In genomic region chr14:76701911-76702708, GRCm38 (mm10) we compare ENCODE assay signal across 11 mouse cellular contexts.
DNase-seq lines count a peak whose midpoint lies in the region; ATAC-seq and TF ChIP-seq lines count a peak whose summit lies in the region.
"Had no signal": no experiment of that assay in that cellular context is flagged by ENCODE, and none has a peak within 500 bp of the region (broad histone marks: within the 10 kb centered on the region; RNA-seq: fewer than 3 reads in every experiment).

No protein-coding gene starts in this region.

- no peak for ATAC-seq in heart, embryonic 13.5 days (ENCODE audit: extremely low read depth, insufficient number of reproducible peaks, low FRiP score, low TSS enrichment)
- ATAC-seq in lung, embryonic 14.5 days (ENCODE audit: insufficient read depth): peak; percentile 59
- peak; percentile 68 for ATAC-seq in megakaryocyte, adult 5-6 weeks (ENCODE audit: poor library complexity, severe bottlenecking)

- H3K27me3 ChIP-seq in heart, embryonic 13.5 days (replicated peaks): no peaks in the 10 kb centered on the region
- no peaks in the 10 kb centered on the region for H3K27me3 ChIP-seq in lung, embryonic 14.5 days (ENCODE audit: insufficient read depth, low read length)
- H3K27me3 ChIP-seq: hindbrain, embryonic 15.5 days had no signal

- no peaks in the 10 kb centered on the region for H3K9me3 ChIP-seq in heart, embryonic 13.5 days
- H3K9me3 ChIP-seq in lung, embryonic 14.5 days (ENCODE audit: low read depth, low read length): no peaks in the 10 kb centered on the region
- H3K9me3 ChIP-seq: hindbrain, embryonic 15.5 days had no signal

- H3K36me3 ChIP-seq in heart, embryonic 13.5 days: no peaks in the 10 kb centered on the region
- H3K36me3 ChIP-seq in lung, embryonic 14.5 days (ENCODE audit: insufficient read depth): no peaks in the 10 kb centered on the region
- H3K36me3 ChIP-seq: hindbrain, embryonic 15.5 days had no signal

- H3K4me2 ChIP-seq in heart, embryonic 13.5 days: peak overlapping the region; percentile 8; the same call in 1 of the 2 replicates
- H3K4me2 ChIP-seq in lung, embryonic 14.5 days: peak overlapping the region; percentile 14
- H3K4me2 ChIP-seq: hindbrain, embryonic 15.5 days had no signal

- H3K4me1 ChIP-seq in heart, embryonic 13.5 days: peaks cover 48% of the 10 kb centered on the region
- peaks cover 32% of the 10 kb centered on the region for H3K4me1 ChIP-seq in lung, embryonic 14.5 days (ENCODE audit: insufficient read depth)
- peaks cover 5% of the 10 kb centered on the region for H3K4me1 ChIP-seq in lung, adult 2 months (ENCODE audit: control insufficient read depth, insufficient read depth, low read length)

- H3K27ac ChIP-seq in heart, embryonic 13.5 days (replicated peaks): peak overlapping the region; percentile 82
- H3K27ac ChIP-seq in lung, embryonic 14.5 days (ENCODE audit: low read depth): no peak overlapping the region
- H3K27ac ChIP-seq: hindbrain, embryonic 15.5 days had no signal

- TF ChIP-seq POLR2A in lung, adult 2 months (IDR thresholded peaks at IDR 0.05; ENCODE audit: borderline replicate concordance, extremely low read depth, low read depth, low read length): no peak

- no peak for TF ChIP-seq CTCF in lung, embryonic 14.5 days (IDR thresholded peaks at IDR 0.05; ENCODE audit: low read depth)
- no peak for TF ChIP-seq CTCF in lung, adult 2 months (IDR thresholded peaks at IDR 0.05; ENCODE audit: insufficient read depth, low read length)

- no peak overlapping the region for H3K4me3 ChIP-seq in heart, embryonic 13.5 days
- H3K4me3 ChIP-seq in lung, embryonic 14.5 days (ENCODE audit: low read depth, low read length): no peak overlapping the region
- H3K4me3 ChIP-seq in lung, adult 2 months (replicated peaks; ENCODE audit: extremely low read depth, low read depth, low read length): no peak overlapping the region
- H3K4me3 ChIP-seq: hindbrain, embryonic 15.5 days had no signal

- no peak for DNase-seq in heart, adult 9 months (ENCODE audit: low spot score in 2 of 2)
- peak; percentile 47 for DNase-seq in lung, embryonic 14.5 days
- no peak for DNase-seq in lung, adult 2 months
- DNase-seq in brain, adult 2 months (ENCODE audit: low read depth, low spot score): peak; percentile 32
- DNase-seq in yolk sac, embryonic 10.5 days (ENCODE audit: low spot score): no peak
- DNase-seq: cerebellum, adult 18-20 months; lung, adult 18-20 months; right cerebral cortex, postnatal 25 days had no signal

- H3K9ac ChIP-seq in heart, embryonic 13.5 days: no peak overlapping the region
- no peak overlapping the region for H3K9ac ChIP-seq in lung, embryonic 14.5 days
- H3K9ac ChIP-seq: hindbrain, embryonic 15.5 days had no signal

- WGBS in heart, embryonic 13.5 days: 41% methylated on average over 14 of the region's 14 CpGs
- 43% methylated on average over 14 of the region's 14 CpGs for WGBS in lung, embryonic 14.5 days
- 52% methylated on average over 14 of the region's 14 CpGs for WGBS in lung, adult 2 months

Comparison
In these comparisons a context has a peak if more than half of its experiments do, and no peak if none do; other contexts are left out.
1. DNase-seq: peak in lung, embryonic 14.5 days (single experiment) and brain, adult 2 months (single experiment); none in heart, adult 9 months (0 of 2), lung, adult 2 months (single experiment) and yolk sac, embryonic 10.5 days (single experiment).